Mouse (Mus musculus): Measurements from ENCODE around the gene Rps11. TPM values are rescaled to one million over a fixed set of nuclear protein-coding genes. Genes with fewer than 3 reads are reported as not detected.

Gene Rps11
- polyA plus RNA-seq, 1 experiment = 310 TPM

DNA sequence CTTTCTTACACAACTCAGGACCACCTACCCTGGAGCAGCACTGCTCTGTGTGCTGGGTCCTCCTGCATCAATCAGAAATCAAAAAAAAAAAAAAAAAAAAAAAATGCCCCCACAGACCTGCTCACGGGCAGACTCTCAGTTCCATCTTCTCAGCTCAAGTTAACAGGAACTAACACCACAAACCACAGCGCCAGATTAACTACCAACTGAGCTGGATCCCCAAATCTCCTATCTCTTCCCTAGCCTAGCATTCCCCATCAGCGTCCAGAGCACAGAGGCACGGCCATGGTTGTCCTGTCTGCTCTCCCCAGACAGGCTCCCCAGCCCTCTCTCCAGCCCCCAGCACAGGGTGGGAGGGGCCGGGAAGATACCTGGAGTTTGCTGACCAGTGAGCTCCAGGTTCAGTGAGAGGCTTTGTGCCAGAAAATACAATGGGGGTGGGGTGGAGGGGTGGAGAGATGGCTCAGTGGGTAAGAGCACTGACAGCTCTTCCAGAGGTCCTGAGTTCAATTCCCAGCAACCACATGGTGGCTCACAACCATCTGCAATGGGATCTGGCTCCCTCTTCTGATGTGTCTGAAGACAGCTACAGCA, 17.1 kb downstream of the Rps11 start:
- TF ChIP-seq POLR2A (IDR thresholded peaks at IDR 0.05; ENCODE audit: low read depth, low read length) = no peak
- Histone ChIP-seq H3K4me3 (ENCODE audit: insufficient read depth, low read depth, low read length) (no peak overlapping the region), H3K27me3 (replicated peaks; ENCODE audit: control insufficient read depth, insufficient read depth, low read length) (no peaks in the 10 kb centered on the region), H3K27ac (ENCODE audit: insufficient read depth, low read depth, low read length) (no peak overlapping the region), H3K36me3 (ENCODE audit: control insufficient read depth, insufficient read depth, low read length) (no peaks in the 10 kb centered on the region), H3K4me1 (ENCODE audit: control insufficient read depth, insufficient read depth, low read length) (peaks cover 15% of the 10 kb centered on the region; the same call in 1 of the 2 replicates)
- 67% methylated on average over 5 of the region's 5 CpGs for WGBS
- DNase-seq = no peak

DNA sequence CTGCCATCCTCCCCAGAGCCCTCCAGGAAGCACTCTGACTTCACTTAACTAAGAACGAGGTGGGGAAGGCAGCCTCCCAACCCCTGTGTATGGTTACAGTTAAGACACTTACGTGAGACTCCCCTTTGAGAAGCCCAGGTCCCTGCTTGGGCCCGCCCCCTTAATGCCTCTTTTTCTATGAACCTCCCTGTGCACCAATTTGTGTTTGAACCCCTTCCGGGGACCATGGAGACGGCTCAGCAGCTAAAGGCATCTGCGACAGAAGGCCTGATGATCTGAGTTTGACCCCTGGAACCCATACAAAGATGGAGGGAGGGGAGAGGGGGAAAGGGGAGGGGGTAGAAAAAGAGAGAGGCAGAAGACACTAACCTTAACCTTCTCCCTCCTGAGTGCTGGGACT, 17.8 kb downstream of the Rps11 start:
- no peak for TF ChIP-seq POLR2A (IDR thresholded peaks at IDR 0.05; ENCODE audit: low read depth, low read length)
- no peak for TF ChIP-seq CTCF (conservative IDR thresholded peaks at IDR 0.05; ENCODE audit: insufficient read depth, insufficient read length, low read depth, low read length)
- H3K36me3 ChIP-seq (ENCODE audit: control insufficient read depth, insufficient read depth, low read length) = no peaks in the 10 kb centered on the region
- peaks cover 20% of the 10 kb centered on the region for H3K4me1 ChIP-seq (ENCODE audit: control insufficient read depth, insufficient read depth, low read length)
- no peak for DNase-seq
- H3K27ac ChIP-seq (ENCODE audit: insufficient read depth, low read depth, low read length) = no peak overlapping the region
- WGBS = 89% methylated on average over 6 of the region's 6 CpGs
- no peaks in the 10 kb centered on the region for H3K27me3 ChIP-seq (replicated peaks; ENCODE audit: control insufficient read depth, insufficient read depth, low read length)
- no peak overlapping the region for H3K4me3 ChIP-seq (ENCODE audit: insufficient read depth, low read depth, low read length)

DNA sequence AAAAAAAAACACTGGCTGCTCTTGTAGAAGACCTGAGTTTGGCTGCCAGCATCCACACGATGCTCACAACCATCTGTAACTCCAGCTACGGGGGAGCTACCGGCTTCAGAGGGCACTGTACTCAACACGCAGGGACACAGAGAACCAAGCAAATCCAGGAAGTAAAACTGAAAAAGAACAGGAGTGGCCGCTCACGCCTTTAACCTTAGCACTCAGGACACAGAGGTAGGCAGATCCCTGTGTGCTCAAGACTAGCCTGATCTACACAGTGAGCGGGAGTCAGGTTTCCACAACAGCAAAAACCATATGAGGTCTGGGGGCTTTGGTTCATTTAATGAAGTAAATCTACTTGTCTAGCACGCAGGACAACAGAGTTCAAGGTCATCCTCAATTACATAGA, 18.7 kb downstream of the Rps11 start:
- no peak overlapping the region for H3K27ac ChIP-seq (ENCODE audit: insufficient read depth, low read depth, low read length)
- peaks cover 20% of the 10 kb centered on the region for H3K4me1 ChIP-seq (ENCODE audit: control insufficient read depth, insufficient read depth, low read length)
- H3K27me3 ChIP-seq (replicated peaks; ENCODE audit: control insufficient read depth, insufficient read depth, low read length) = no peaks in the 10 kb centered on the region
- no peak overlapping the region for H3K4me3 ChIP-seq (ENCODE audit: insufficient read depth, low read depth, low read length)
- no peak for DNase-seq
- WGBS = 63% methylated on average over 8 of the region's 8 CpGs
- no peaks in the 10 kb centered on the region for H3K36me3 ChIP-seq (ENCODE audit: control insufficient read depth, insufficient read depth, low read length)
- TF ChIP-seq CTCF (conservative IDR thresholded peaks at IDR 0.05; ENCODE audit: insufficient read depth, insufficient read length, low read depth, low read length) = no peak
- no peak for TF ChIP-seq POLR2A (IDR thresholded peaks at IDR 0.05; ENCODE audit: low read depth, low read length)

DNA sequence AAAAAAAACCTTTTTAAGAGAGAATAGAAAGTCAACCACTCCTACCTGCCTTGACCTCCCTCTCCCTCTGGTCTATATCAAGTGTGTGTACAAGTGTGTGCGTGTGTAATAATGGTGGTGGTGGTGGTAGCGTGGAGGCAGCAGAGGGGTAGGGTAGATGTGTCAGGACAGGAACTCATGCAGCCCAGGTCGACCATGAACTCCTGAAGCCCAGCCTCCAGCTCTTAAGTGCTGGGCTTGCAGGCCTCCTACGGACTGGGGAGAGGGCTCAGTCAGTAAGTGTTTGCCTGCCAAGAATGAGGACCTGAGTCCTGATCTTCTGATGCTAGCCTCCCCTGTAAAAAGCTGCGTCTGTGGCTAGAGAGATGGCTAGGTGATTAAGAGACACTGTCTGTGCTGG, 19.3 kb downstream of the Rps11 start:
- WGBS = 86% methylated on average over 5 of the region's 5 CpGs
- Histone ChIP-seq H3K27me3 (replicated peaks; ENCODE audit: control insufficient read depth, insufficient read depth, low read length) (no peaks in the 10 kb centered on the region), H3K4me1 (ENCODE audit: control insufficient read depth, insufficient read depth, low read length) (peaks cover 20% of the 10 kb centered on the region), H3K27ac (ENCODE audit: insufficient read depth, low read depth, low read length) (no peak overlapping the region), H3K4me3 (ENCODE audit: insufficient read depth, low read depth, low read length) (no peak overlapping the region), H3K36me3 (ENCODE audit: control insufficient read depth, insufficient read depth, low read length) (no peaks in the 10 kb centered on the region)
- no peak for DNase-seq
- TF ChIP-seq CTCF (conservative IDR thresholded peaks at IDR 0.05; ENCODE audit: insufficient read depth, insufficient read length, low read depth, low read length) (no peak), POLR2A (IDR thresholded peaks at IDR 0.05; ENCODE audit: low read depth, low read length) (no peak)

DNA sequence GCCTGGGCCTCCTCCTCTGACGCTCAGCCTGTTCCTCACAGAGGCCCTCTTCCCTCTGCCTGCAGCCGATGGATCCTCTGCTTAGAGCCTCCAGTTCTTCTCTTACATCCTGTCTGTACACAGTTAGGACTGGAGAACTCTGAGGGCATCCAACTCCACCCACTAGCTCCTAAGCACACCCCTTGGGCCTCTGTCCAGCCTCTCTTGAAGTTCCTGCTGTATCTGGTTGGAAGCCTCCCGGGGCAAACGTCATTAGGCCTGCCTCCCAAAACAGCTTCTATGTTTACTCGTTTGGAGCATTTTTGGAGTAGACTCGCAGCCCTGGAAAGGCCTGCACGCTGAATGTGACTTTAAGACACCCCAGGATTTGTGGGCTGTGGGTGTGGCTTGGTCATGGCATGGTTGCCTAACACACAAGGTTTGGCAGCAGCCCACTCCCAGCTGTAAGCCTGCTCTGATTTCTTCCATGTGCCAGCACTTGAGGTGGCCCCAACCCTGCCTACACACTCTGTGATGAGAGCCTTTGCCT, 20.5 kb downstream of the Rps11 start, which contains the start of gene Fcgrt:
Gene Fcgrt (minus strand): TSS at position 200 of the 529 bp plus-strand sequence.
- peak within 1 kb of the TSS; percentile 96 for H3K27ac ChIP-seq (ENCODE audit: insufficient read depth, low read depth, low read length)
- peak; percentile 55 for TF ChIP-seq POLR2A (IDR thresholded peaks at IDR 0.05; ENCODE audit: low read depth, low read length)
- no peak for TF ChIP-seq CTCF (conservative IDR thresholded peaks at IDR 0.05; ENCODE audit: insufficient read depth, insufficient read length, low read depth, low read length)
- WGBS = 2% methylated on average over 7 of the region's 7 CpGs
- peaks cover 20% of the 10 kb centered on the region for H3K4me1 ChIP-seq (ENCODE audit: control insufficient read depth, insufficient read depth, low read length)
- peak; percentile 99 for DNase-seq
- no peaks in the 10 kb centered on the region for H3K27me3 ChIP-seq (replicated peaks; ENCODE audit: control insufficient read depth, insufficient read depth, low read length)
- H3K36me3 ChIP-seq (ENCODE audit: control insufficient read depth, insufficient read depth, low read length) = no peaks in the 10 kb centered on the region
- H3K4me3 ChIP-seq (ENCODE audit: insufficient read depth, low read depth, low read length) = peak within 1 kb of the TSS; percentile 73

DNA sequence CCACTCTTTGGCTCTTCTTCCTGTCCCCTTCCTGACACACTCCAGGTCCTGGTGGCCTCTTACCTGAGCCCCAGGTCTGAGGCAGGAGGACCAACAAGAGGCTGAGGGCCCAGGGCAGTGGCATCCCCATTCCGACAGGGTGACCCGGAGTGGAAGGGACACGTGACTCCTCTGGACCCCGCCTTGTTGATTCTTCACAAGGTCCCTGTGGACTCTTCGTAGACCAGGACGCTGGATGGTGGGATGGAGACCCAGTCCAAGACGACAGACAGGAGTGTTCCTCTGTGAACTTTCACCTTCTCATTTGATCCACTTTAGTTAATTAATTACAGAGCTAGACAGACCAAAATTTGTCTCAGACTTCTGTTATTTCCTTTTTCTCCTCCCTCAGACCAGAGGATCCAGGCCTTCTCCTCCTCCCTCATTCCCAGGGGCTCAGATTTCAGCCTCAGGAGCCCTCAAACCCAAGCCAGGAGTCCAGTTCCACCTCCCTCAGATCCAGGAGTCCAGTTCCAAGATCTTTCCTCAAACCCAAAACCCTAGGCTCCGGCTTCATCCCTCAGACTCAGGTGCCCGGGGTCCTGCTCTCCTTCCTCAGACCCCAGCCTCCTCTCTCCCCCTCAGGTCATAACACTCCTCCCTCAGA, 21.2 kb downstream of the Rps11 start:
- H3K4me1 ChIP-seq (ENCODE audit: control insufficient read depth, insufficient read depth, low read length) = peaks cover 23% of the 10 kb centered on the region
- no peaks in the 10 kb centered on the region for H3K27me3 ChIP-seq (replicated peaks; ENCODE audit: control insufficient read depth, insufficient read depth, low read length)
- H3K4me3 ChIP-seq (ENCODE audit: insufficient read depth, low read depth, low read length) = peak overlapping the region; percentile 73
- peak; percentile 75 for DNase-seq
- 11% methylated on average over 9 of the region's 9 CpGs for WGBS
- H3K36me3 ChIP-seq (ENCODE audit: control insufficient read depth, insufficient read depth, low read length) = no peaks in the 10 kb centered on the region
- TF ChIP-seq POLR2A (IDR thresholded peaks at IDR 0.05; ENCODE audit: low read depth, low read length) (no peak), CTCF (conservative IDR thresholded peaks at IDR 0.05; ENCODE audit: insufficient read depth, insufficient read length, low read depth, low read length) (peak; percentile 8; the same call in 1 of the 2 replicates)
- H3K27ac ChIP-seq (ENCODE audit: insufficient read depth, low read depth, low read length) = peak overlapping the region; percentile 96

DNA sequence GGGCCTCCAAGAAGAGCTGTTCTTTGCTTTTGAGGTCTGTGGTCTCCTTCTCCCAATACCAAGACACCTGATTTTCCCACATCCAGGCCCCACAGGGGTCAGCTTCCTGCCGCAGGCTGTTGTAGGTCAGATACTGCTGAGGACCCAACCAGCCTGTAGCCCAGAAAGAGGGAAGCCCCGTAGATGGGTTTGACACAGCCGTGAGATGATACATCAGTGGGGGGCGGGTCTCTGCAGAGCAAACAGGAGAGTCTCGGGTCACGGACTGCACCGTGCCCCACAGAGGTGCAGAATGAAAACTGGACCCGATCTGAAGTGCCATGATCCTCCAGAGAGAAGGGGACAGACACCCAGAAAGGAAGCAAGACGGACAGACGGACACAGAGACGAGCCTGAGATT, 21.8 kb downstream of the Rps11 start:
- TF ChIP-seq CTCF (conservative IDR thresholded peaks at IDR 0.05; ENCODE audit: insufficient read depth, insufficient read length, low read depth, low read length) (no peak), POLR2A (IDR thresholded peaks at IDR 0.05; ENCODE audit: low read depth, low read length) (no peak)
- WGBS = 42% methylated on average over 11 of the region's 11 CpGs
- H3K4me1 ChIP-seq (ENCODE audit: control insufficient read depth, insufficient read depth, low read length) = peaks cover 25% of the 10 kb centered on the region
- peak overlapping the region; percentile 73 for H3K4me3 ChIP-seq (ENCODE audit: insufficient read depth, low read depth, low read length)
- H3K36me3 ChIP-seq (ENCODE audit: control insufficient read depth, insufficient read depth, low read length) = no peaks in the 10 kb centered on the region
- no peaks in the 10 kb centered on the region for H3K27me3 ChIP-seq (replicated peaks; ENCODE audit: control insufficient read depth, insufficient read depth, low read length)
- peak overlapping the region; percentile 96; the same call in 1 of the 2 replicates for H3K27ac ChIP-seq (ENCODE audit: insufficient read depth, low read depth, low read length)
- no peak for DNase-seq

Data from kidney, adult 2 months (tissue).